Mouse (Mus musculus) megakaryocyte, embryonic 14.5 days (primary cell): ENCODE results near the gene Orai3.

Experiments
- FLI1 ChIP-seq: IDR thresholded peaks from 2 replicates; pipeline ENCODE4 v1.6.1; 2012; ENCODE audit warnings: low read length, inconsistent platforms, mixed read lengths
- GATA1 ChIP-seq: IDR thresholded peaks from 3 replicates; pipeline ENCODE4 v1.6.1; 2012; ENCODE audit warnings: mixed read lengths, low read length, inconsistent platforms, borderline replicate concordance

DNA sequence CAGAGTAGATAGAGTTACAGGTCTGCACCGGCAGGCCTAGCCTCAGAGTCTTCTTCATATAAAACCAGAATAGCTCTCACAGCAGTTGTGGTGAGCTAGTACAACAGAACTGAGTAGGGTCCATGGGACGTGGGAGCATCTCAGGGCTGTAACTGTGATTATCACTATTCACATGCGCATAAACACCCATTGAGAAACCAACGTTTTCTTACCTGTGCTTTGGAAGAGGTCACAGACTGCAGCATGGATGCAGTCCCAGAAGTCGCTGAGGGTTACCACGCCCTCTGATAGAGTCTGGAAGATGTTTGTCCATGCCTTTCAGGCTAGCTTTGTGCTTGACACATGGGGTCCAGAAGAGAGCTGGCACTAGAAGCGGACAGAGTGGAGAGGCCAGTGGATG lies 15.9 kb upstream of the Orai3 start:
- TF ChIP-seq GATA1 = no peak
- TF ChIP-seq FLI1 = no peak
